Mouse (Mus musculus) kidney, adult 10 weeks (tissue): ENCODE results near the gene Cops7b. TPM values are rescaled to one million over a fixed set of nuclear protein-coding genes. Genes with fewer than 3 reads are reported as not detected.

Experiments used
- polyA plus RNA-seq: library from polyadenylated mRNA; stranded (reverse); fragments of 350-450 nt; fragmentation: Illumina TruSeq; extraction: RNeasy Lipid Tissue Mini Kit (QIAGEN cat#74804); gene quantifications from one replicate; pipeline ENCODE4 v1.2.3, GENCODE M21; 2014; ENCODE audit warnings: low read depth, low replicate concordance

The Cops7b gene
- 2.5 TPM for polyA plus RNA-seq

DNA sequence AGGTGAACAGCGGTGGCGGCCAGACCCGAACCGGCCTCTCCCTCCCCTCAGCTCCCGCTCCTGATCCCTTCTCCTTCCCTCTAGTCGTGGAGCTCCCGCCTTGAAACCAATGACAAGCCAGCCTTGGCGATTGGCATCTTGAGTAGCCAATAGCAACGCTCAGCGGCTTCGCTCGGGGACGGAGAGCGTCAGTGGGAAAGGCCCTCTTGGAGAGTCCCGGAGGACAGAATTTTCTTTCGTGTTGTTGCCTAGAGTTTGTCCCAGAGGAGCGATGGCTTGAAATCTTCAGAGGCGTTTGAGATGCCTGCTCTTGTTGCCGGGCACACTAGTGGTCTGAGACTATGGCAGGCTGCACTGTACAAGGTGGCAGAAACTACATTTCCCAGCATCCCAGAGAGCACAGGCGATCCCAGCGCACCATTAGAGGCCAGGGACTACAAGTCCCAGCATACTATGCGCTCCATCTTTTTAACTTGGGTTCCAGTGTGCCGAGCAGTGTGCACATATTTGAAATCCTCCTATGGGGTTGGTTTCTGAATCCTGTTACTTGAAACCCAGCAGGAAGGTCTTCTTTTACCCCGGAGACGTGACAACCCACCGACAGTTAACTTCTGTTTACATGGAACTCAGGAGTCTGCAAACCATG lies at the start of gene Cops7b, which contains the start of gene Pde6d:
Gene Cops7b (plus strand): TSS at position 454 of the 646 bp plus-strand sequence.
Gene Pde6d (minus strand): TSS at position 179 of the 646 bp plus-strand sequence.

Other genes with a start within 250 kb of the Cops7b start
- gene Ncl, start 223.5 kb upstream of the Cops7b start, polyA plus RNA-seq: 323 TPM
- not detected for gene Nmur1, start 156.7 kb upstream of the Cops7b start, polyA plus RNA-seq
- gene Tex44, start 156.6 kb upstream of the Cops7b start, polyA plus RNA-seq: not detected
- gene Ptma, start 56.2 kb upstream of the Cops7b start, polyA plus RNA-seq: 1,224 TPM
- gene Pde6d, start 275 bp upstream of the Cops7b start, polyA plus RNA-seq: 24.2 TPM
- not detected for gene Nppc, start 87.7 kb downstream of the Cops7b start, polyA plus RNA-seq
- gene Dis3l2, start 120.9 kb downstream of the Cops7b start, polyA plus RNA-seq: 9.5 TPM